ENCODE assay signal across 9 mouse cellular contexts in the genomic region with DNA sequence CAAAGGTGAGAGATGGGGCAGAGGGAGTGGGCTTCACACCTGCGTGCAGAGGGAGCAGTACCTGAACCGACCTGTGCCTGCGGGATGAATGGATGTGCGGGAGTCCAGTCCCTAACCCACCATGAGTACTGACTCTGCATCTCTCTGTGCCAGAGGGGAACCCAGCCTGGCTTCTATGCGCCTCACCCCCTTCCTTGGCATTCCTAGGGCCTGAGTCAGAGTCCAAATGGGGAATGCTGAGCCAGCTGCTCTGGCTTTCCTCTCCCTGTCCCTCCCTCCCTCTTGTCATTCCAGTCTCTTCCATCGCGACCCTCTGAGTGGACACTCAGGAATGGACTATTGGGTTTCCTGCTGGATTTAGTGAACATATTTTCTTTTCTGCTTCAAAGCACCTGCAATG. TPM values are rescaled to one million over a fixed set of nuclear protein-coding genes. Genes with fewer than 3 reads are reported as not detected.
DNase-seq lines count a peak whose midpoint lies in the region; ATAC-seq lines count a peak whose summit lies in the region.
"Had no signal": no experiment of that assay in that cellular context is flagged by ENCODE, and none has a peak within 500 bp of the region (broad histone marks: within the 10 kb centered on the region; RNA-seq: fewer than 3 reads in every experiment).

No protein-coding gene starts in this region.

- intact Hi-C loops in left cerebral cortex, postnatal 4 days (cut with DNase I), result no loop called here

- H3K27me3 ChIP-seq in megakaryocyte, embryonic 14.5 days (replicated peaks), result peaks cover 78% of the 10 kb centered on the region
- peaks cover 48% of the 10 kb centered on the region for H3K27me3 ChIP-seq in midbrain, embryonic 10.5 days (ENCODE audit: low read depth, poor library complexity, severe bottlenecking)

- H3K9me3 ChIP-seq in megakaryocyte, embryonic 14.5 days, result no peaks in the 10 kb centered on the region
- no peaks in the 10 kb centered on the region for H3K9me3 ChIP-seq in midbrain, embryonic 10.5 days (replicated peaks)
- H3K9me3 ChIP-seq: liver, embryonic 15.5 days had no signal

- ATAC-seq in megakaryocyte, adult 5-6 weeks (ENCODE audit: poor library complexity, severe bottlenecking), result no peak
- no peak for ATAC-seq in frontal cortex, adult (ENCODE audit: low TSS enrichment)

- no peaks in the 10 kb centered on the region for H3K36me3 ChIP-seq in megakaryocyte, embryonic 14.5 days (replicated peaks; ENCODE audit: low read length)
- H3K36me3 ChIP-seq in midbrain, embryonic 10.5 days, result no peaks in the 10 kb centered on the region
- H3K36me3 ChIP-seq: liver, embryonic 15.5 days had no signal

- peaks cover 24% of the 10 kb centered on the region for H3K4me1 ChIP-seq in megakaryocyte, embryonic 14.5 days
- H3K4me1 ChIP-seq in midbrain, embryonic 10.5 days, result peaks cover 11% of the 10 kb centered on the region

- H3K4me3 ChIP-seq in megakaryocyte, embryonic 14.5 days (replicated peaks), result peak overlapping the region; percentile 86
- no peak overlapping the region for H3K4me3 ChIP-seq in midbrain, embryonic 10.5 days
- H3K4me3 ChIP-seq: liver, embryonic 15.5 days had no signal

- H3K27ac ChIP-seq in midbrain, embryonic 10.5 days (replicated peaks), result no peak overlapping the region
- H3K27ac ChIP-seq: liver, embryonic 15.5 days had no signal

- 69% methylated on average over 7 of the region's 7 CpGs for WGBS in midbrain, embryonic 10.5 days

- peak; percentile 72 to 81 for DNase-seq in heart, adult 18-20 months
- DNase-seq in kidney, adult 9 months, result peak; percentile 86
- DNase-seq in skeletal muscle tissue, adult 2 months (ENCODE audit: low read depth, low spot score), result peak; percentile 85
- no peak for DNase-seq in midbrain, embryonic 10.5 days (ENCODE audit: low spot score)
- no peak for DNase-seq in left cerebral cortex, postnatal 4 days

RNA-seq across cellular contexts. Expression of gene Prkag3, which starts 0.3 kb away (rescaled TPM):
- not detected in 2 replicates for polyA plus RNA-seq in megakaryocyte, embryonic 14.5 days (2012; ENCODE audit: insufficient read depth, low replicate concordance)
- not detected in 2 replicates for total RNA-seq in megakaryocyte, adult 5-6 weeks (2015)
- not detected in 2 replicates for total RNA-seq in megakaryocyte, adult 5-6 weeks (2017)
- total RNA-seq in heart, adult 18-20 months (2021), result 1 to 10 TPM; 1.4 to 1.7 TPM
- polyA plus RNA-seq in midbrain, embryonic 10.5 days (2016; fragmentation: Nextera tagmentation; extraction: Ambion mirVana), result not detected in 2 replicates
- total RNA-seq in left cerebral cortex, postnatal 4 days (2021), result not detected

RNA-seq across cellular contexts. Expression of gene Wnt6, which starts 22.4 kb away (rescaled TPM):
- polyA plus RNA-seq in megakaryocyte, embryonic 14.5 days (2012; ENCODE audit: insufficient read depth, low replicate concordance), result 0.60 TPM in 1 of 2 replicates, not detected in the other
- 0.11 and 0.14 TPM in 2 replicates for total RNA-seq in megakaryocyte, adult 5-6 weeks (2015)
- total RNA-seq in megakaryocyte, adult 5-6 weeks (2017), result 0.55 and 1.1 TPM in 2 replicates
- under 1 TPM; 0.18 to 0.30 TPM for total RNA-seq in heart, adult 18-20 months (2021)
- 8.7 and 11.0 TPM in 2 replicates for polyA plus RNA-seq in midbrain, embryonic 10.5 days (2016; fragmentation: Nextera tagmentation; extraction: Ambion mirVana)
- total RNA-seq in left cerebral cortex, postnatal 4 days (2021), result 1 to 10 TPM; 3.5 to 5.1 TPM

RNA-seq across cellular contexts. Expression of gene Cyp27a1, which starts 35.9 kb away (rescaled TPM):
- 1.7 TPM in 1 of 2 replicates, not detected in the other for polyA plus RNA-seq in megakaryocyte, embryonic 14.5 days (2012; ENCODE audit: insufficient read depth, low replicate concordance)
- 73.8 and 76.6 TPM in 2 replicates for total RNA-seq in megakaryocyte, adult 5-6 weeks (2015)
- 72.2 and 76.2 TPM in 2 replicates for total RNA-seq in megakaryocyte, adult 5-6 weeks (2017)
- 10 to 100 TPM; 11.0 to 15.5 TPM for total RNA-seq in heart, adult 18-20 months (2021)
- polyA plus RNA-seq in midbrain, embryonic 10.5 days (2016; fragmentation: Nextera tagmentation; extraction: Ambion mirVana), result 6.7 and 6.9 TPM in 2 replicates
- under 1 TPM; 0.70 TPM for total RNA-seq in left cerebral cortex, postnatal 4 days (2021)

RNA-seq across cellular contexts. Expression of gene Wnt10a, which starts 42.0 kb away (rescaled TPM):
- not detected in 2 replicates for polyA plus RNA-seq in megakaryocyte, embryonic 14.5 days (2012; ENCODE audit: insufficient read depth, low replicate concordance)
- not detected in 2 replicates for total RNA-seq in megakaryocyte, adult 5-6 weeks (2015)
- total RNA-seq in megakaryocyte, adult 5-6 weeks (2017), result not detected in 2 replicates
- not detected for total RNA-seq in heart, adult 18-20 months (2021)
- polyA plus RNA-seq in midbrain, embryonic 10.5 days (2016; fragmentation: Nextera tagmentation; extraction: Ambion mirVana), result 0.85 and 1.3 TPM in 2 replicates
- total RNA-seq in left cerebral cortex, postnatal 4 days (2021), result under 1 TPM in 1 of 2 experiments, not detected in 1; 0.38 TPM
- polyA plus RNA-seq: liver, embryonic 15.5 days had no signal

Comparison
In these comparisons a context has a peak if more than half of its experiments do, and no peak if none do; other contexts are left out.
1. DNase-seq: peak in heart, adult 18-20 months (2 of 2), kidney, adult 9 months (single experiment) and skeletal muscle tissue, adult 2 months (single experiment); none in midbrain, embryonic 10.5 days (single experiment) and left cerebral cortex, postnatal 4 days (single experiment).
2. RNA of gene Cyp27a1, which starts 35.9 kb away (total RNA-seq): 72.2 to 76.6 TPM in megakaryocyte, adult 5-6 weeks and 11.0 to 15.5 TPM in heart, adult 18-20 months; 0.70 TPM in left cerebral cortex, postnatal 4 days; every median in the first group is over 4 times any median in the second.